Mouse (Mus musculus) hindbrain, embryonic 14.5 days (tissue): ENCODE measurements around the gene Hrh1. TPM values are rescaled to one million over a fixed set of nuclear protein-coding genes. Genes with fewer than 3 reads are reported as not detected.

ENCODE experiments used
- ATAC-seq: fragments of 200-750 bp; cut with Nextera tagmentation; 2 replicates; pipeline ENCODE4 v1.8.0; 2017; ENCODE audit warnings: moderate number of reproducible peaks, mild to moderate bottlenecking, moderate TSS enrichment, moderate library complexity; ENCODE audit not compliant: low FRiP score
- DNase-seq: peaks from one replicate; pipeline ENCODE4 v3.0.0-alpha.2; 2015; ENCODE audit warnings: low spot score
- H3K27ac ChIP-seq: fragments of 300-500 bp; sonication (generic); 2 replicates; pipeline ENCODE4 v1.5.1; 2014; ENCODE audit warnings: mild to moderate bottlenecking, moderate library complexity
- H3K27me3 ChIP-seq: fragments of 300-500 bp; sonication (generic); 2 replicates; pipeline ENCODE4 v1.6.1; 2014; ENCODE audit warnings: mild to moderate bottlenecking, low read length, mixed read lengths; ENCODE audit not compliant: control insufficient read depth, insufficient read depth
- H3K36me3 ChIP-seq: fragments of 300-500 bp; sonication (generic); replicated peaks from 2 replicates; pipeline ENCODE4 v1.6.1; 2014; ENCODE audit not compliant: control insufficient read depth, insufficient read depth
- H3K4me1 ChIP-seq: fragments of 300-500 bp; sonication (generic); replicated peaks from 2 replicates; pipeline ENCODE4 v1.6.1; 2014; ENCODE audit warnings: antibody characterized with exemption, low read length, mixed read lengths; ENCODE audit not compliant: control insufficient read depth, insufficient read depth
- H3K4me2 ChIP-seq: fragments of 300-500 bp; sonication (generic); replicated peaks from 2 replicates; pipeline ENCODE4 v1.6.1; 2014; ENCODE audit warnings: mild to moderate bottlenecking, moderate library complexity
- H3K4me3 ChIP-seq: fragments of 300-500 bp; sonication (generic); replicated peaks from 2 replicates; pipeline ENCODE4 v1.5.1; 2014; ENCODE audit warnings: mild to moderate bottlenecking, low read length
- H3K9ac ChIP-seq: fragments of 300-500 bp; sonication (generic); 2 replicates; pipeline ENCODE4 v1.6.1; 2014
- H3K9me3 ChIP-seq: fragments of 300-500 bp; sonication (generic); 2 replicates; pipeline ENCODE4 v1.6.1; 2016; ENCODE audit warnings: low read length; ENCODE audit not compliant: control insufficient read depth
- WGBS: fragments of 180-500 bp; shearing (Covaris S2); extraction: QIAGEN DNeasy Blood & Tissue Kit; methylation state at CpG from one replicate; pipeline ENCODE4 v1.1.7; 2014; 5-methylcytosine and 5-hydroxymethylcytosine counted together
- polyA plus RNA-seq: library from polyadenylated mRNA; unstranded; fragments of >200 nt; fragmentation: Nextera tagmentation; extraction: Ambion mirVana; gene quantifications from 2 replicates; pipeline ENCODE4 v1.2.1, GENCODE M21; 2014

Gene Hrh1
- polyA plus RNA-seq, 1 experiment from 2014 or later: 0.47 TPM

DNA sequence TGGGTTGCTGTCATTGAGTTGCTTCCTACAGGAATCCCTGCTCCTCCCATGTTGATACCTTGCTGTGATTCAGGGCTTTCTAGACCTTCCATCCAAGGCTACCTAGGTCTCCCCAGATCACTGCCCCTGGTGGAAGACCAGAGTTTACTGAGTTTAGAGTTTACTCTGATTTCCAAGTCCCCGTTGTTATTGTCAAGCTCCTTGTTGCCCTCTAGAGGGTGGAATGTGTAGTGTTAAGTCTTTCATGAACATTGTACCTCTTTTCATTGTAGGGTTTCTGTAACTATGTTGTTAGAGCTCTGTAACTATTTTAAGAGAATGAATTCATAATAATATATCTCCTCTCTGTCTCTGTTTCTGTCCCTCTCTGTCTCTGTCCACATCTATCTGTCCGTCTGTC is 4.4 kb downstream of the Hrh1 start:
- Histone ChIP-seq H3K27me3 (peaks cover 28% of the 10 kb centered on the region), H3K4me1 (peaks cover 10% of the 10 kb centered on the region; the same call in 1 of the 2 replicates), H3K36me3 (no peaks in the 10 kb centered on the region), H3K9ac (no peak overlapping the region), H3K27ac (no peak overlapping the region), H3K9me3 (no peaks in the 10 kb centered on the region), H3K4me3 (no peak overlapping the region), H3K4me2 (no peak overlapping the region)
- DNase-seq (no peak), ATAC-seq (no peak)
- WGBS: 93% methylated on average over 2 of the region's 2 CpGs

DNA sequence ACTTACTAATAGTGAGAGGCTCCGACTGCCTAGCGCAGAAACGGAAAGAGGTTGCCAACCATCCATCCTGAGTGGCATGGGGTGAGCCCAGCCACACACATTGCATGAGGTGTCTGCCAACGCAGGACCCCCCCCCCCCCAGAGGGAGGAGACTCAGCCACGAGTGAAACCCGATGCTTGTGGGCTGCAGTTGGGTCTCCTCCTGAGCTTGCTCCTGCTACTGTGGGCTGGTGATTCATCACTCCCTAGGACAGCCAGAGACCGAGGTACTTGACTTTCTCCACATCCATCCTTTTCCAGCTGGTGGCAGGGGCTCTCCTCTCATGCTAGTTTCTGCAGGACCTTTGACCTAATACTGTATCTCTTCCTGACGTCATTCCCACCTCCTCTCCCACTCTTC is 5.9 kb downstream of the Hrh1 start:
- DNase-seq (no peak), ATAC-seq (no peak)
- Histone ChIP-seq H3K4me1 (no peaks in the 10 kb centered on the region), H3K9me3 (no peaks in the 10 kb centered on the region), H3K4me3 (no peak overlapping the region), H3K27me3 (peaks cover 13% of the 10 kb centered on the region), H3K9ac (no peak overlapping the region), H3K4me2 (no peak overlapping the region), H3K36me3 (no peaks in the 10 kb centered on the region), H3K27ac (no peak overlapping the region)
- WGBS: 34% methylated on average over 8 of the region's 8 CpGs

DNA sequence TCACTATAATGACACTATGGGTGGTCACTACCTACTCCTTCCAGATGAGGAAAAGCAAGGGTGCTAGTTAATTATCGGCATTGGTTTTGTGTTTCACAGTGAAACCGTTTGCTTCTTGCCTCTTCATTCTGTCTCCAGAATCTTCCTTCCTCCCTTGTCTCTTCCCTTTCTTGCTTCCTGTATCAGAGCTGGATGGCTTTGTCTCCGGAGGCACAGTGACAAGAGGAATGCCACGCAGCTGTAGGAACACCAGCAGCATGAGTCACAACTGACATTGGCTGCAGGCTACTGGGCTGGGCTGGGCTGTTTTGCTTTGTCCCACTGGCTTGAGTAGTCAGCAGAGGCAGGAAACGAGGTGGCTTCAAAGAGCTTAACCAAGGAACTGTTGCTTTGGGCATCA is 6.4 kb downstream of the Hrh1 start:
- Histone ChIP-seq H3K4me2 (no peak overlapping the region), H3K36me3 (no peaks in the 10 kb centered on the region), H3K27me3 (peaks cover 8% of the 10 kb centered on the region), H3K4me3 (no peak overlapping the region), H3K27ac (no peak overlapping the region), H3K4me1 (no peaks in the 10 kb centered on the region), H3K9ac (no peak overlapping the region), H3K9me3 (no peaks in the 10 kb centered on the region)
- no peak for ATAC-seq
- WGBS: 43% methylated on average over 5 of the region's 5 CpGs
- DNase-seq: no peak

DNA sequence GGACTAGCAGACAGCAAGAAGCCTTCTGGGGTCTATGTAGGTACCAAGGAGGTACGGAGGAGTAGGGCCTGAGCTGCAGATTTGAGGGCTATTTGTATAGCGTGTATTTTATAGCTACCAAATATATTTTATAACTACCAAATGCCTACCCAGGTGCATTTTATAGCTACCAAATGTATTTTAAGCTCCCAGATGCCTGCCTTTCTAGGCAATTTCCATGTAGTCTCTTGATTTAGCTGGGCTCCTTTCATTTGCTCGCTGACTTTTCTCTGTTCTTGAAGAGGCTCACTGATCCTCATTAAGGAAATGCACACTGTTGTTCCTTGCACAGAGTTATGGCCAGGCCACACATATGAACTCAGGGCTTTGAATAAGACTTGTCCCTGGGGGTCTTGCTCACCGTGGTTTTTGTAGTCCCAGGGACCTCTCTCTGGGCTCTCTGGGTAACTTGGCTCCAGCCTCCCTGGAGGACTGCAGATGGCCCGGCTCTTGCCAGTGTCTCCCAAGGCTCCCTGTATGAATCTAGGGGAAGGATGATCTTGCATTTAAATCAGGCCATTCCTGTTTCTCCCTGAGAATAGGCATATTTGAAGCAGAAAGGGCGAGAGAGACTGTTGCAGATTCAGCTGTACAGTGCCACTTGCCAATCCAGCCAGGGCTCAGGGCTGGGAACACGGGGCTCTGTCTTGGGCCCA is 7.2 kb downstream of the Hrh1 start:
- no peaks in the 10 kb centered on the region for H3K36me3 ChIP-seq
- no peaks in the 10 kb centered on the region for H3K9me3 ChIP-seq
- 0 out of 2 replicates have a peak, but pooled peaks cover under 1% of the 10 kb centered on the region for H3K27me3 ChIP-seq
- no peak overlapping the region for H3K4me3 ChIP-seq
- no peak overlapping the region for H3K27ac ChIP-seq
- 73% methylated on average over 7 of the region's 7 CpGs for WGBS
- ATAC-seq (no peak), DNase-seq (no peak)
- no peak overlapping the region for H3K4me2 ChIP-seq
- H3K9ac ChIP-seq: no peak overlapping the region
- H3K4me1 ChIP-seq: no peaks in the 10 kb centered on the region

DNA sequence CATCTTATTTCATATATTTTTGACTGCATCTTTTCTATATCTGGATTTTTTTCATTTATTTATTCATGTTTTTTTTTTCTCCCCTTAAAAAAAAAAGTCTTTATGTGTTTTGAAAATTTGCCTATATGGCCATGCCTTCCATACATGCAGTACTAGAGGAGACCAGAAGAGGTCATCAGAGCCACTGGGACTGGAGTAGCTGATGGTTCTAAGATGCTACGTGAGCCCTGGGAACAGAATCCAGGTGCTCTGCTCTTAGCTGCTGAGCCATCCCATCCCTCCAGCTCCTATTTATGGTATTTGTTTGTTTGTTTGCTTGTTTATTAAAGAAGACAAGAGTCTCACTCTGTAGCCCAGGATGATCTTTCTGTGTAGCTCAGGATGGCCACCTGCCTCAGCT is 8.9 kb downstream of the Hrh1 start:
- Histone ChIP-seq H3K4me2 (no peak overlapping the region), H3K4me3 (no peak overlapping the region), H3K27me3 (no peaks in the 10 kb centered on the region), H3K27ac (no peak overlapping the region), H3K9me3 (no peaks in the 10 kb centered on the region), H3K36me3 (no peaks in the 10 kb centered on the region), H3K4me1 (no peaks in the 10 kb centered on the region), H3K9ac (no peak overlapping the region)
- ATAC-seq: no peak
- WGBS: 45% methylated on average over 1 of the region's 1 CpGs
- no peak for DNase-seq

DNA sequence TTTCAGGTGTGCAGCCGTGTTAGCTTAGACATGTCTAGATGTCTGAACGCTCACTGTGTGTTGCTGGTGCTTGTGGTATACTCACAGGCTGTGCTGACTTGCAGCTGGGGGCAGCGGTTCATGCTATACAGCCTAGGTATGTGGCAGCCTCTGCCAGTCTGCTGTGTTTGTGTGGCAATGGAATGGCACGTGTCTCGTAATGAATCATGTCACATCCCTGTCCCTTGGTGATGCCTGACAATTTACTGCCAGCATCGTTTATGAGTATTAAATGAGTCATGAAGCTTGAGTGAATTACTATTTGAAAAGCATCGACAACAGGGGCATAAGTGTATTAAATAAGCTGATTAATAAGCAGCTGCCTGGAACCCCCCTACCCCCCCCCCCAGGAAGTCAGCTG is 9.3 kb downstream of the Hrh1 start:
- no peak overlapping the region for H3K9ac ChIP-seq
- ATAC-seq (peak; percentile 49; the same call in 1 of the 2 replicates), DNase-seq (no peak)
- H3K27ac ChIP-seq: no peak overlapping the region
- H3K9me3 ChIP-seq: no peaks in the 10 kb centered on the region
- WGBS: 69% methylated on average over 7 of the region's 7 CpGs
- H3K27me3 ChIP-seq: no peaks in the 10 kb centered on the region
- no peaks in the 10 kb centered on the region for H3K36me3 ChIP-seq
- no peak overlapping the region for H3K4me2 ChIP-seq
- no peaks in the 10 kb centered on the region for H3K4me1 ChIP-seq
- no peak overlapping the region for H3K4me3 ChIP-seq

DNA sequence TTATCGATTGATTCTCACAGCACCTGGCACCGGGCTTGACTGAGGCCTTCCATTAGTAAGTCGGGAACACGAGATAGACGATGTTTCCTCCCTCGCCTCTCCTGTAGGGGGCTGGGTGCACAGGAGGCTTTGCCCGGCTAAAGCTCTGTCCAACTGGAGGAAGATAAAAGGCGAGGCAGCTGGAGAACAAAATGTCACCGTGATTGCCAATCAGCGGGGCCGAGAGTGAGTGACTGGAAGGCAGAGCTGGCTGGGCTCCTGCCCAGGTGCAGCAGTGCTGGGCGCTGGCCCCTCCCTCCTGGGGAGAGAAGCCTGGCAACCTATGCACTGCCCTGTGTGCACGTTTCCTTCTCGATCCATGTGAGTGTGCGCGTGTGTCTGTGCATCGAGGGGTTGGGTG is 10.5 kb downstream of the Hrh1 start:
- Histone ChIP-seq H3K36me3 (no peaks in the 10 kb centered on the region), H3K9me3 (no peaks in the 10 kb centered on the region), H3K4me3 (no peak overlapping the region), H3K4me1 (no peaks in the 10 kb centered on the region), H3K4me2 (no peak overlapping the region), H3K9ac (no peak overlapping the region), H3K27me3 (no peaks in the 10 kb centered on the region), H3K27ac (no peak overlapping the region)
- 45% methylated on average over 17 of the region's 17 CpGs for WGBS
- DNase-seq (no peak), ATAC-seq (no peak)

DNA sequence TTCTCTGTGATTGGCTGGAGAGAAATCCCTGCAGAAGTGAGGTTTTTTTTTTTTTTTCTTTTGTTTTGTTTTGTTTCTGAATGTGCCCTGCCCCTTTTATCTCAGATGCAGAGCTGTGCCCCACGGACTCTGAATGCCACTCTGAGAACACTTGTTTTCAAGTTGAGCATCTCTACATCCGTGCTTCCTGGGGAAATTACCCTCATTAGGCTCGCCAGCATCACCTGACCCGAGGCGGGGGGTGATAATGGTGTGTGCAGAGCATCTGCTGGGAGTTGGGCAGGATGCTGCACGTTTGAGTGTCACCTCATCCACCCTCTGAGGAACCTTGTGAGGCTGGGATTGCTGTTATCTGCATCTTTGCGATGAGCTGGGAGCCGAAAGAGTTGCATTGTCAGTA is 14.2 kb downstream of the Hrh1 start:
- no peak overlapping the region for H3K4me3 ChIP-seq
- no peak overlapping the region for H3K27ac ChIP-seq
- ATAC-seq (no peak), DNase-seq (no peak)
- no peak overlapping the region for H3K4me2 ChIP-seq
- no peaks in the 10 kb centered on the region for H3K36me3 ChIP-seq
- no peaks in the 10 kb centered on the region for H3K4me1 ChIP-seq
- 55% methylated on average over 8 of the region's 8 CpGs for WGBS
- H3K9me3 ChIP-seq: no peaks in the 10 kb centered on the region
- H3K27me3 ChIP-seq: no peaks in the 10 kb centered on the region
- H3K9ac ChIP-seq: no peak overlapping the region

DNA sequence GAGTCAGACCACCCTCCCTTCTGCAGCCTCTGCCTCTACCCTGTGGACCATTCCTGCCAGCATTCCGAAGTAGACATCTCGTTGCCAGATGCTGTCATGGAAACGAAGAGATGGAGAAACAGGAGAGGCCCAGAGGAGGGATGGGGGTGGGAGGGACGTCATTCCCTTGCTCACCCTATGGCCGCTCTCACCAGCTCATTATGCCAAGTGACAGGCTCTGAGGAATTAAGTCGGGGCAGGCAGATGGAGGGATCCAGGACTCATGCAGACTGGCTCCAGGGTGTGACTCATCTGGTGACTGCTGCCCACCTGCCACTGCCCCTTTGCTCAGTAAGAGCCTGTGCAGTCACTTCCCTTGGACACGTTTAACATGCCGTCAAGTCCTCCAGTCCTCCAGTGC is 16.8 kb downstream of the Hrh1 start:
- DNase-seq: no peak
- ATAC-seq: peak; percentile 57; the same call in 1 of the 2 replicates
- Histone ChIP-seq H3K4me2 (no peak overlapping the region), H3K27me3 (no peaks in the 10 kb centered on the region), H3K9me3 (no peaks in the 10 kb centered on the region), H3K4me3 (no peak overlapping the region), H3K9ac (no peak overlapping the region), H3K4me1 (no peaks in the 10 kb centered on the region), H3K36me3 (no peaks in the 10 kb centered on the region), H3K27ac (no peak overlapping the region)
- 25% methylated on average over 8 of the region's 8 CpGs for WGBS

DNA sequence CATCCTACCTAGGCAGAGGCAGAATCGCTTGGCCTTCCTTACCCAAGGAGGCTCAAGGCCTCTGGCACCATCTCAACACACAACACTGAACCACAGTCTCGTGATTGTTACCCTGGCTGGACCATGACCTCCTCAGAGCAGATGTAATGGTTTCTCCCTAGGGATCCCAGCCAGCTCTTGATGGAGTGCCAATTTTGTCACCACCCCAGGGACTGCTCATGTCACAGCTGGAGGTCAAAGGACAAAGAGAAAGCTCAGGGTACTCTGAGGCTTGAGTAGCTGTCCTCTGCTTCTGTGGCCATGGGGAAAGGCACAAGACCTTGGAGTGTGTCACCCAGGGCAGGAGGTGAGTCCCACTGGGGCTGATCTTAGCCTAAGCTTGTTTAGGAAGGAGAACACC is 20.3 kb downstream of the Hrh1 start:
- no peaks in the 10 kb centered on the region for H3K36me3 ChIP-seq
- H3K27ac ChIP-seq: no peak overlapping the region
- no peak overlapping the region for H3K9ac ChIP-seq
- 72% methylated on average over 2 of the region's 2 CpGs for WGBS
- no peaks in the 10 kb centered on the region for H3K9me3 ChIP-seq
- ATAC-seq: no peak
- no peaks in the 10 kb centered on the region for H3K4me1 ChIP-seq
- DNase-seq: no peak
- no peak overlapping the region for H3K4me3 ChIP-seq
- no peak overlapping the region for H3K4me2 ChIP-seq
- H3K27me3 ChIP-seq: no peaks in the 10 kb centered on the region
